Mouse (Mus musculus): ENCODE data around the gene Gm21970. TPM values are rescaled to one million over a fixed set of nuclear protein-coding genes. Genes with fewer than 3 reads are reported as not detected.

Gene Gm21970
- polyA plus RNA-seq, 1 experiment, result not detected

DNA sequence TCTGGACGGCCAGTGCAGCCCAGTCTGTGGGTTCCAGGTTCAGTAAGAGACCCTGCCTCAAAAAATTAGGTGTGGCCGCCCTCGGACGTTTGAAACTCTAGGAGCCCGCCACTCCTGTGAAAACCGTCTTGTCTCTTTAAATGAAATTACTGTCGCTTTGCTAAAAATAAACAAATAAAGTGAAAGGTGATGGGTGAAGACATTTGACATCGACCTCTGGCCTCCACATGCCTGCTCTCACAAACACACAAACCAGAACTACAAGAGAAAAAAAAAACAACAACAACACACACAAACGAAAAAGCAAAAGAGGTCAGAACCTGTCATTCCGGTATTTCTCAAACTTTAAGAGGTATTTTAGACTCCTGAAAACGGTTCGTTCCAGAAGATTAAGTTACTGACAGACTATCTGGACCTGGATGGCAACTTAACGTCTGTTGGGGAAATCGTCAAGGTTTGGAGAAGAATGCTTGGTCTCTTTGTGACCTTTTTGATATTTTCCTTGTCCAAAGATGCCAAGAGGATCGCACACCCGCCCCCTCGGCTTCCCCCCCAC lies 13.0 kb upstream of the Gm21970 start:
- TF ChIP-seq USF1 (IDR thresholded peaks at IDR 0.05; ENCODE audit: low read depth) (no peak), MAX (IDR thresholded peaks at IDR 0.05; ENCODE audit: low read depth) (no peak), SRF (IDR thresholded peaks at IDR 0.05; ENCODE audit: control insufficient read depth, insufficient read length, low read depth) (no peak), POLR2A (IDR thresholded peaks at IDR 0.05; ENCODE audit: insufficient read length, low read depth) (no peak), TCF12 (IDR thresholded peaks at IDR 0.05; ENCODE audit: insufficient read depth, poor library complexity, severe bottlenecking) (no peak), MYOD1 (IDR thresholded peaks at IDR 0.05; ENCODE audit: control insufficient read depth in 1 of 3, insufficient read length in 2 of 3, low read depth in 2 of 3) (no peak), MYOG (IDR thresholded peaks at IDR 0.05; ENCODE audit: control insufficient read depth in 1 of 3, insufficient read depth in 1 of 3, insufficient read length in 2 of 3, low read depth in 2 of 3) (no peak), CEBPB (IDR thresholded peaks at IDR 0.05; ENCODE audit: insufficient read depth, poor library complexity, severe bottlenecking) (no peak), TCF3 (IDR thresholded peaks at IDR 0.05; ENCODE audit: insufficient read length, low read depth) (no peak), POLR2AphosphoS2 (IDR thresholded peaks at IDR 0.05; ENCODE audit: insufficient read length, low read depth) (no peak), E2F4 (IDR thresholded peaks at IDR 0.05; ENCODE audit: insufficient read depth) (no peak), REST (IDR thresholded peaks at IDR 0.05; ENCODE audit: insufficient read depth, insufficient read length) (no peak)

DNA sequence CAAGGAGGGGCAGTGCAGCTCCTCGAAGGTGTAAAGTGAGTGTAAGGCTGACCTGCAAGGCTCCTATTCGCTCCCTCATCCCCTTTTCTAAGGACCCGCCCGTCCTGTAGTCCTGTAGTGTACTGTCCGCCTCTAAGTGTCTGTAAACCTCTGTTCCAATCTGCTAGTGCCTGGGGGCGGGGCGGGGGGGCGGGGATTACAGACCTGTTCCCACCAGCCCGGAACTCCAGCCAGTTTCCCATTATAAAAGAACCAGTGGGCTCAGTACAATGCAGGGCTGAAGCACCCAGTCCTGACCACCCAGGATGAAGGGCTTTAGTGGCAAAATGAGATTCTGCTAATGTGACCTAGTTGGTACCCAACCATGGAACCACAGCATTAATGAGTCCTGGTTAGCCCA lies 12.5 kb upstream of the Gm21970 start:
- Histone ChIP-seq H3K27me3 (ENCODE audit: control insufficient read depth, insufficient read depth, insufficient read length) (no peaks in the 10 kb centered on the region), H3K4me2 (ENCODE audit: low read depth) (no peak overlapping the region), H3K36me3 (ENCODE audit: control insufficient read depth, insufficient read depth) (no peaks in the 10 kb centered on the region), H3ac (ENCODE audit: control insufficient read depth, insufficient read length) (no peak overlapping the region), H3K4me3 (no peak overlapping the region), H3K79me2 (ENCODE audit: control insufficient read depth, insufficient read depth) (peaks cover 13% of the 10 kb centered on the region)
- TF ChIP-seq REST (IDR thresholded peaks at IDR 0.05; ENCODE audit: insufficient read depth, insufficient read length) (no peak), SRF (IDR thresholded peaks at IDR 0.05; ENCODE audit: control insufficient read depth, insufficient read length, low read depth) (no peak), TCF12 (IDR thresholded peaks at IDR 0.05; ENCODE audit: insufficient read depth, poor library complexity, severe bottlenecking) (no peak), MYOD1 (IDR thresholded peaks at IDR 0.05; ENCODE audit: control insufficient read depth in 1 of 3, insufficient read length in 2 of 3, low read depth in 2 of 3) (no peak), TCF3 (IDR thresholded peaks at IDR 0.05; ENCODE audit: insufficient read length, low read depth) (no peak), MAX (IDR thresholded peaks at IDR 0.05; ENCODE audit: low read depth) (no peak), MYOG (IDR thresholded peaks at IDR 0.05; ENCODE audit: control insufficient read depth in 1 of 3, insufficient read depth in 1 of 3, insufficient read length in 2 of 3, low read depth in 2 of 3) (no peak), CEBPB (IDR thresholded peaks at IDR 0.05; ENCODE audit: insufficient read depth, poor library complexity, severe bottlenecking) (no peak), POLR2A (IDR thresholded peaks at IDR 0.05; ENCODE audit: insufficient read length, low read depth) (no peak), USF1 (IDR thresholded peaks at IDR 0.05; ENCODE audit: low read depth) (no peak), POLR2AphosphoS2 (IDR thresholded peaks at IDR 0.05; ENCODE audit: insufficient read length, low read depth) (no peak)

More for the DNA sequence above, 13.0 kb upstream of the Gm21970 start:
- peaks cover 18% of the 10 kb centered on the region for H3K79me2 ChIP-seq (ENCODE audit: control insufficient read depth, insufficient read depth)
- no peak overlapping the region for H3ac ChIP-seq (ENCODE audit: control insufficient read depth, insufficient read length)
- H3K27me3 ChIP-seq (ENCODE audit: control insufficient read depth, insufficient read depth, insufficient read length), result no peaks in the 10 kb centered on the region
- H3K4me2 ChIP-seq (ENCODE audit: low read depth), result no peak overlapping the region
- no peak overlapping the region for H3K4me3 ChIP-seq
- no peaks in the 10 kb centered on the region for H3K36me3 ChIP-seq (ENCODE audit: control insufficient read depth, insufficient read depth)

DNA sequence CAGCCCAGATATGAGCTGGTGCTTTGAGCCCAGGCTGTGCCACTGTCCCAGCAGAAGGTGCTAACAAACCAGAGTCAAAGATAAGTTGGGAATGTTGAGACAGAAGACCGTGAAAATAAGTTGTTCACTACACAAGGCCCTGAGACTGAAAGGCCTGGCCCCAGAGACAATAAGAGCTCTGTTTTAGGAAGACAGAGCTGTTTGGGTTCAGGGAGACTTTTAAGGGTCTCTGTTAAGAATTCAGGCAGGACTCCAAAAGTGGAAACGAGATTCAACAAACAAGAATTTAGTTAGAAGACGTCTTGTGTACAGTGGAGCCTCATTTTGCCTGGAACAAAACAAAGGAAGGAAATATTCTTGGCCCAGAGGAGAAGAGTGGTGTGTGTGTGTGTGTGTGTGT lies 12.1 kb upstream of the Gm21970 start:
- H3K79me2 ChIP-seq (ENCODE audit: control insufficient read depth, insufficient read depth), result peaks cover 9% of the 10 kb centered on the region
- no peaks in the 10 kb centered on the region for H3K27me3 ChIP-seq (ENCODE audit: control insufficient read depth, insufficient read depth, insufficient read length)
- TF ChIP-seq TCF3 (IDR thresholded peaks at IDR 0.05; ENCODE audit: insufficient read length, low read depth) (no peak), REST (IDR thresholded peaks at IDR 0.05; ENCODE audit: insufficient read depth, insufficient read length) (no peak), USF1 (IDR thresholded peaks at IDR 0.05; ENCODE audit: low read depth) (no peak), MYOG (IDR thresholded peaks at IDR 0.05; ENCODE audit: control insufficient read depth in 1 of 3, insufficient read depth in 1 of 3, insufficient read length in 2 of 3, low read depth in 2 of 3) (no peak), CEBPB (IDR thresholded peaks at IDR 0.05; ENCODE audit: insufficient read depth, poor library complexity, severe bottlenecking) (no peak), TCF12 (IDR thresholded peaks at IDR 0.05; ENCODE audit: insufficient read depth, poor library complexity, severe bottlenecking) (no peak)
- H3K4me2 ChIP-seq (ENCODE audit: low read depth), result no peak overlapping the region
- H3K4me3 ChIP-seq, result no peak overlapping the region
- no peaks in the 10 kb centered on the region for H3K36me3 ChIP-seq (ENCODE audit: control insufficient read depth, insufficient read depth)
- H3ac ChIP-seq (ENCODE audit: control insufficient read depth, insufficient read length), result no peak overlapping the region

GRCm38 (mm10) chr16:91380151-91380550 lies 11.4 kb upstream of the Gm21970 start:
- peaks cover 1% of the 10 kb centered on the region for H3K79me2 ChIP-seq (ENCODE audit: control insufficient read depth, insufficient read depth)
- H3K4me3 ChIP-seq, result no peak overlapping the region
- H3K36me3 ChIP-seq (ENCODE audit: control insufficient read depth, insufficient read depth), result peaks cover 5% of the 10 kb centered on the region
- TF ChIP-seq TCF12 (IDR thresholded peaks at IDR 0.05; ENCODE audit: insufficient read depth, poor library complexity, severe bottlenecking) (no peak), SRF (IDR thresholded peaks at IDR 0.05; ENCODE audit: control insufficient read depth, insufficient read length, low read depth) (no peak), TCF3 (IDR thresholded peaks at IDR 0.05; ENCODE audit: insufficient read length, low read depth) (no peak), MAX (IDR thresholded peaks at IDR 0.05; ENCODE audit: low read depth) (no peak), MYOD1 (IDR thresholded peaks at IDR 0.05; ENCODE audit: control insufficient read depth in 1 of 3, insufficient read length in 2 of 3, low read depth in 2 of 3) (no peak), CEBPB (IDR thresholded peaks at IDR 0.05; ENCODE audit: insufficient read depth, poor library complexity, severe bottlenecking) (no peak), REST (IDR thresholded peaks at IDR 0.05; ENCODE audit: insufficient read depth, insufficient read length) (no peak), E2F4 (IDR thresholded peaks at IDR 0.05; ENCODE audit: insufficient read depth) (no peak), POLR2A (IDR thresholded peaks at IDR 0.05; ENCODE audit: insufficient read length, low read depth) (no peak), USF1 (IDR thresholded peaks at IDR 0.05; ENCODE audit: low read depth) (no peak), POLR2AphosphoS2 (IDR thresholded peaks at IDR 0.05; ENCODE audit: insufficient read length, low read depth) (no peak), MYOG (IDR thresholded peaks at IDR 0.05; ENCODE audit: control insufficient read depth in 1 of 3, insufficient read depth in 1 of 3, insufficient read length in 2 of 3, low read depth in 2 of 3) (no peak)
- no peak overlapping the region for H3K4me2 ChIP-seq (ENCODE audit: low read depth)
- no peaks in the 10 kb centered on the region for H3K27me3 ChIP-seq (ENCODE audit: control insufficient read depth, insufficient read depth, insufficient read length)
- H3ac ChIP-seq (ENCODE audit: control insufficient read depth, insufficient read length), result no peak overlapping the region
